Mouse (Mus musculus) hindbrain, embryonic 12.5 days (tissue): ENCODE measurements around the gene Ralgds. TPM values are rescaled to one million over a fixed set of nuclear protein-coding genes. Genes with fewer than 3 reads are reported as not detected.
A peak's percentile ranks its signal among the peaks of the same experiment; 100 is the strongest.

Source experiments
- ATAC-seq: fragments of 200-750 bp; cut with Nextera tagmentation; 2 replicates; pipeline ENCODE4 v1.8.0; 2017; ENCODE audit warnings: moderate TSS enrichment; ENCODE audit not compliant: low FRiP score
- H3K27ac ChIP-seq: fragments of 300-500 bp; sonication (generic); 2 replicates; pipeline ENCODE4 v1.5.1; 2016; ENCODE audit warnings: mild to moderate bottlenecking
- H3K27me3 ChIP-seq: fragments of 300-500 bp; sonication (generic); 2 replicates; pipeline ENCODE4 v1.6.1; 2016; ENCODE audit warnings: mild to moderate bottlenecking
- H3K36me3 ChIP-seq: fragments of 300-500 bp; sonication (generic); 2 replicates; pipeline ENCODE4 v1.6.1; 2016; ENCODE audit warnings: mild to moderate bottlenecking
- H3K4me1 ChIP-seq: fragments of 300-500 bp; sonication (generic); 2 replicates; pipeline ENCODE4 v1.6.1; 2016
- H3K4me2 ChIP-seq: fragments of 300-500 bp; sonication (generic); replicated peaks from 2 replicates; pipeline ENCODE4 v1.6.1; 2016; ENCODE audit warnings: mild to moderate bottlenecking
- H3K4me3 ChIP-seq: fragments of 300-500 bp; sonication (generic); 2 replicates; pipeline ENCODE4 v1.5.1; 2016; ENCODE audit warnings: mild to moderate bottlenecking
- H3K9ac ChIP-seq: fragments of 300-500 bp; sonication (generic); 2 replicates; pipeline ENCODE4 v1.6.1; 2016; ENCODE audit warnings: mild to moderate bottlenecking, moderate library complexity
- H3K9me3 ChIP-seq: fragments of 300-500 bp; sonication (generic); replicated peaks from 2 replicates; pipeline ENCODE4 v1.6.1; 2016; ENCODE audit warnings: mild to moderate bottlenecking
- WGBS: fragments of 180-500 bp; shearing (Covaris S2); methylation state at CpG from one replicate; pipeline ENCODE4 v1.1.7; 2016; 5-methylcytosine and 5-hydroxymethylcytosine counted together
- polyA plus RNA-seq: library from polyadenylated mRNA; unstranded; fragments of >200 nt; fragmentation: Nextera tagmentation; extraction: Ambion mirVana; gene quantifications from 2 replicates; pipeline ENCODE4 v1.2.1, GENCODE M21; 2016

Gene Ralgds
- polyA plus RNA-seq, 1 experiment from 2014 or later = 96.7 TPM

DNA sequence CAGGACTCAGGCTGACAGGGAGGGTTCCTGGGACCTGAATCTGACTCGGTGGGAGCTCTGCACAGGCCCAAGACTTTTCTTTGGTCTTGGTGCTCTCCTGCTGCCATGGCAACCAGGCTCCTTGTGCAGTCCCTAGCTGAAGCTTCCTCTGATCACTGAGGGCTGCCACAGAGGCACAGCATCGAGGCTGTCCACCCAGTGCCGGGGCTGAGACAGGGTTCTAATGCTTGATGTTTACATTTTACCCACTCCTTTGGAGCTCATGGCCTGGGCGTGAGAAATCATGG is 24.7 kb downstream of the Ralgds start:
- Histone ChIP-seq H3K27ac (peak overlapping the region; percentile 85; the same call in 1 of the 2 replicates), H3K4me3 (no peak overlapping the region), H3K27me3 (no peaks in the 10 kb centered on the region), H3K9me3 (no peaks in the 10 kb centered on the region), H3K9ac (no peak overlapping the region), H3K36me3 (peaks cover 17% of the 10 kb centered on the region), H3K4me2 (no peak overlapping the region), H3K4me1 (peaks cover 83% of the 10 kb centered on the region)
- 26% methylated on average over 4 of the region's 4 CpGs for WGBS
- ATAC-seq = no peak

DNA sequence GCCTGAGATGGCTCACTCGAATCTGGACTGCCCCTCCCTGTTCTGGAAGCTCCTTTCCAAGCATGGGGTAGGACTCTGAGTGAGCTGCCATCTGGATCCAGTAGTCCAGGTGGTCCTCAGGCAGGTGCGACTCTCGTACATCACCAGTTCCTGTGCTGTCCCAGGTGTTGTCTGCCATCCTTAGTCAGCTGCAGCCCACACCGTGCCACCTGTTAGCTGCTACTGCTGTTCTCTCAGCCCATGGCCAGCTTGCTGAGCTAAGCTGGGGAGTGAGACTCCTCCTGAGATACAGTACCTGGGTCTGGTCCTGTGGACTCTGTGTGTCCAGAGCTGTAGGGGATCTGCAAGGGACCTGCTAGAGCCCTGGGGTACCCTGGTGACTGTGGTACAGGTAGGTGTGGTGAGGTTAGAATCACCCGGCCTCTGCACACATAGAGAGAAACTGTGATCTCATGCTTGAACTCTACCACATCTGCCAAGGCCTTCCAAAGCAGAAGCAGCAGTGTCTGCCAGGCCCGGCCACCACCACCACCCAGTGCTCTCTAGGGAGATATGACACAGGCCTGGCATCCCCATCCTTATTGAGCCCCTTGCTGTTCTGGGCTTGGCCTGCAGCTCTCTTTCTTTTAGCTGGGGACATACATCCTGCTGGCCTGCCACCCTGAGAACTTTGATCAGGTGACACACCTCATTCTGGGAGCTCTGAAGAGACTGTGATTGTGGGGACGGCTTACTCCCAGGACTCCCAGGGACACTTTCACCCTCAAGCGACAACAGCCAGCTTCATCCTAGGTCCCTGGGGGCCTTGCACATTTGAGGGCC is 25.3 kb downstream of the Ralgds start:
- peaks cover 77% of the 10 kb centered on the region for H3K4me1 ChIP-seq
- no peak overlapping the region for H3K4me3 ChIP-seq
- peaks cover 24% of the 10 kb centered on the region for H3K36me3 ChIP-seq
- 69% methylated on average over 8 of the region's 8 CpGs for WGBS
- no peaks in the 10 kb centered on the region for H3K27me3 ChIP-seq
- H3K9me3 ChIP-seq = no peaks in the 10 kb centered on the region
- peak overlapping the region; percentile 85 for H3K27ac ChIP-seq
- no peak for ATAC-seq
- no peak overlapping the region for H3K4me2 ChIP-seq
- peak overlapping the region; percentile 4 for H3K9ac ChIP-seq

DNA sequence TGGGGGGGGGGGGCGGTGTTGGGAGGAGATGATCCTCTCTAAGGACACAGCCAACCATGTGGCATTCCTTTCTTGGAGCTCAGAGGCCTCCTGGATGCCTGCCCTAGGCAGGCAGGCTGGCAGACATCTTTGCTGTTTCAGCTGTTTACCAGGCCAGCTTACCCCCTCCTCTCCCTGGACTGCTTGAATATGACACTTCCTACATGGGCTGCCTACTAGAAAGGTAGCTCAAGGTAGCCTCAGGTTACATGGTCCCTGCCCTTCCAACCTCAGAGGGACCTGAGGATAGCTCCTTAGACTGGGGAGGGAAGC is 25.8 kb downstream of the Ralgds start:
- Histone ChIP-seq H3K9ac (peak overlapping the region; percentile 4), H3K27me3 (no peaks in the 10 kb centered on the region), H3K4me2 (0 out of 2 replicates have a peak overlapping the region, but pooled peaks have one; percentile 12), H3K9me3 (no peaks in the 10 kb centered on the region), H3K27ac (peak overlapping the region; percentile 85), H3K4me1 (peaks cover 71% of the 10 kb centered on the region), H3K4me3 (no peak overlapping the region), H3K36me3 (peaks cover 29% of the 10 kb centered on the region)
- 69% methylated on average over 1 of the region's 1 CpGs for WGBS
- no peak for ATAC-seq

GRCm38 (mm10) chr2:28539206-28539605 is 26.3 kb downstream of the Ralgds start:
- ATAC-seq = peak; percentile 74
- WGBS = 34% methylated on average over 7 of the region's 7 CpGs
- H3K4me2 ChIP-seq = 0 out of 2 replicates have a peak overlapping the region, but pooled peaks have one; percentile 12
- peaks cover 34% of the 10 kb centered on the region for H3K36me3 ChIP-seq
- H3K27me3 ChIP-seq = no peaks in the 10 kb centered on the region
- H3K27ac ChIP-seq = peak overlapping the region; percentile 85
- H3K9ac ChIP-seq = peak overlapping the region; percentile 4
- no peak overlapping the region for H3K4me3 ChIP-seq
- peaks cover 67% of the 10 kb centered on the region for H3K4me1 ChIP-seq
- no peaks in the 10 kb centered on the region for H3K9me3 ChIP-seq

- Histone ChIP-seq H3K4me1 (peaks cover 60% of the 10 kb centered on the region), H3K4me2 (no peak overlapping the region), H3K27me3 (no peaks in the 10 kb centered on the region), H3K9me3 (no peaks in the 10 kb centered on the region), H3K27ac (peak overlapping the region; percentile 85), H3K9ac (peak overlapping the region; percentile 4; the same call in 1 of the 2 replicates), H3K4me3 (no peak overlapping the region), H3K36me3 (peaks cover 41% of the 10 kb centered on the region)
- no peak for ATAC-seq
- WGBS = 80% methylated on average over 2 of the region's 2 CpGs
These were observed 27.0 kb downstream of the Ralgds start for GRCm38 (mm10) chr2:28539949-28540348.

DNA sequence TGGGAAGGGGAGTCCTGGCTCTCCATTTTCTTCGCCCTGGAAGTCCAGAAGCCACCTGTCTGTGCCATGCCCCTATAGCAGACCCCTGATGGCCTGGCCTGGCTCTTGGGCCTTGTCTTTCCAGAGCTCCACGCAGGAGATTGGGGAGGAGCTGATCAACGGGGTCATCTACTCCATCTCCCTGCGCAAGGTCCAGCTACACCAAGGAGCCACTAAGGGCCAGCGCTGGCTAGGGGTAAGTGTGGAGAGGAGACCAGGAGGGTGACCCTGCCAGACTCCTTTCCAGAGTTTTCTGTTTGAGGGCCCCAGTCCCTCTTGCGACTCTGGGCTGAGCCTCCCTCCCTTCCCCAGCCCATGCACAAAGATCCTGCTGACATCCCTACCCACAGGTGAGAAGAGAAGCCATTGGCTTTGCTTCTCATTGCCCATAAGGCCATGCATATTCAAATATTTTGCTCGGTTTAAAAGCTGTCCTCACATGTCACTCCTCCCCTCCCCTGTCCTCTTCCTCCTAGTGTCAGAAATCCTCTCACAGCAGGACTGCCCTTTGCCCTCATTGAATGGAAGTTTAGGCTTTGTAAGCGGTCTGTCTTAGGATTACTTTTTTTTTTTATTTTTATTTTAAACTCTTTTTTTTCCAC is 27.8 kb downstream of the Ralgds start:
- no peak overlapping the region for H3K4me3 ChIP-seq
- peaks cover 49% of the 10 kb centered on the region for H3K36me3 ChIP-seq
- H3K9me3 ChIP-seq = no peaks in the 10 kb centered on the region
- WGBS = 78% methylated on average over 8 of the region's 8 CpGs
- H3K9ac ChIP-seq = no peak overlapping the region
- no peak overlapping the region for H3K4me2 ChIP-seq
- peaks cover 52% of the 10 kb centered on the region for H3K4me1 ChIP-seq
- H3K27me3 ChIP-seq = no peaks in the 10 kb centered on the region
- no peak overlapping the region for H3K27ac ChIP-seq
- no peak for ATAC-seq

GRCm38 (mm10) chr2:28543894-28544293 is 31.0 kb downstream of the Ralgds start:
- Histone ChIP-seq H3K4me2 (no peak overlapping the region), H3K4me3 (no peak overlapping the region), H3K4me1 (peaks cover 20% of the 10 kb centered on the region), H3K36me3 (peaks cover 77% of the 10 kb centered on the region), H3K9me3 (no peaks in the 10 kb centered on the region), H3K27ac (no peak overlapping the region), H3K9ac (no peak overlapping the region), H3K27me3 (no peaks in the 10 kb centered on the region)
- 94% methylated on average over 8 of the region's 8 CpGs for WGBS
- ATAC-seq = no peak

DNA sequence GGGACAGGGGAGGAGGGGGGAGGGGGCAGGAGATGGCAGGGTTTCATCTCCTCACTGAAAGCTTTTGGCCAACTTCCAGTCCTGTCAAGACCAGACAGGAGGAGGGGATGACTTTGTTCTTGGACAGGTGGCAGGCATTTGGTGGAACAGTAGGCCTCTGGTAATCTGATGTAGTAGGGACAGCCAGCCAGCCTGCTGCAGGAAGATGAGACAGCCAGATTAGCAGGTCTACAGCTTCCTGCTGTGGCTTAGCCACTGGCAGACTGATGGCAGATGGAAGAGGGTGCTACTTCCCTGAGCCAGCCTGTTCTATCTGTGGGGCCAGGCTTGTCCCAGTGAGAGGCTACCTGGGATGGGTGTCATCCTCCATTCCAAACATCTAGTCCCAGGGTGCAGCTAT is 33.1 kb downstream of the Ralgds start:
- Histone ChIP-seq H3K36me3 (peaks cover 94% of the 10 kb centered on the region), H3K4me1 (no peaks in the 10 kb centered on the region; the same call in 1 of the 2 replicates), H3K27ac (peak overlapping the region; percentile 31; the same call in 1 of the 2 replicates)

DNA sequence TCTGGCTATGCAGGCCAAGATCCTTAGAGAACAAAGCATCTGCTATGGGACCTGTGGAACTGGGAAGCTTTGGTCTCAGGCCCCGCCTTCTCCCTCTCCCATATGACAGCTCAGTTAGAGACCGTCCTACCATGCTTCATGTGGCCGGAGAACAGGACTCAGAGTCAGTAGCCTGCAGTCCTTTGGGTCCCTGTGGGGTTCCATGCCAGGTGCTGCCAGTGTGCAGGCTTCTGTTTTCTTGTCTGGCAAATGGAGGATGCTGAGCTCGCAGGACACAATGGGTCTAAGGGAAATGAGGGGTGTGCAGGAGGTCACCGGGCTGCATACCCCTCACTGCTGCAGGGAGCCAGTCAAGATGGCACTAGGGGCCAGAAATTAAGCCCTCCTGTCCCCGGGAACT is 33.6 kb downstream of the Ralgds start:
- H3K4me2 ChIP-seq = no peak overlapping the region
- no peak overlapping the region for H3K4me3 ChIP-seq
- H3K9me3 ChIP-seq = no peaks in the 10 kb centered on the region
- no peak overlapping the region for H3K9ac ChIP-seq
- H3K27ac ChIP-seq = 0 out of 2 replicates have a peak overlapping the region, but pooled peaks have one; percentile 31
- ATAC-seq = no peak
- H3K36me3 ChIP-seq = peaks cover 96% of the 10 kb centered on the region
- H3K4me1 ChIP-seq = no peaks in the 10 kb centered on the region
- 73% methylated on average over 6 of the region's 6 CpGs for WGBS
- H3K27me3 ChIP-seq = no peaks in the 10 kb centered on the region

More for the DNA sequence above, 33.1 kb downstream of the Ralgds start:
- no peak overlapping the region for H3K4me2 ChIP-seq
- H3K4me3 ChIP-seq = no peak overlapping the region
- ATAC-seq = no peak
- no peaks in the 10 kb centered on the region for H3K27me3 ChIP-seq
- no peak overlapping the region for H3K9ac ChIP-seq
- H3K9me3 ChIP-seq = no peaks in the 10 kb centered on the region

- Histone ChIP-seq H3K4me2 (no peak overlapping the region), H3K9me3 (no peaks in the 10 kb centered on the region), H3K4me3 (no peak overlapping the region), H3K4me1 (no peaks in the 10 kb centered on the region), H3K9ac (no peak overlapping the region), H3K27me3 (no peaks in the 10 kb centered on the region), H3K27ac (no peak overlapping the region), H3K36me3 (peaks cover 96% of the 10 kb centered on the region)
- WGBS = 54% methylated on average over 11 of the region's 11 CpGs
- 0 out of 2 replicates have a peak, but pooled peaks have one; percentile 18 for ATAC-seq
These were observed 34.6 kb downstream of the Ralgds start for GRCm38 (mm10) chr2:28547237-28548172.

DNA sequence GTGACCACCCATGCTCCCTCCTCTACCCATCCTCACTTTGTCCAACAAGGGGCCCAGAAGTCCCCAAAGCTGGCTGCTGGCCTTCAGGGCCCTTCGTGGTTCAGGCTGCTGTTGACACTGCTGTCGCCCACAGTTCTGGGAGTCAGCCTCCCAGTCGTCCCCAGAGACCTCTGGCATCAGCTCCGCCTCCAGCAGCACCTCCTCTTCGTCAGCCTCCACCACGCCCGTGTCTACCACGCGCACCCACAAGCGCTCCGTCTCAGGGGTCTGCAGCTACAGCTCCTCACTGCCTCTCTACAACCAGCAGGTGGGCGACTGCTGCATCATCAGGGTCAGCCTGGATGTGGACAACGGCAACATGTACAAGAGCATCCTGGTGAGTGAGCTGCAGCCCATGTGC is 36.2 kb downstream of the Ralgds start:
- Histone ChIP-seq H3K4me3 (no peak overlapping the region), H3K36me3 (peaks cover 96% of the 10 kb centered on the region), H3K27me3 (no peaks in the 10 kb centered on the region), H3K9ac (no peak overlapping the region), H3K4me2 (no peak overlapping the region), H3K27ac (no peak overlapping the region), H3K9me3 (no peaks in the 10 kb centered on the region), H3K4me1 (no peaks in the 10 kb centered on the region)
- WGBS = 91% methylated on average over 13 of the region's 13 CpGs
- no peak for ATAC-seq

DNA sequence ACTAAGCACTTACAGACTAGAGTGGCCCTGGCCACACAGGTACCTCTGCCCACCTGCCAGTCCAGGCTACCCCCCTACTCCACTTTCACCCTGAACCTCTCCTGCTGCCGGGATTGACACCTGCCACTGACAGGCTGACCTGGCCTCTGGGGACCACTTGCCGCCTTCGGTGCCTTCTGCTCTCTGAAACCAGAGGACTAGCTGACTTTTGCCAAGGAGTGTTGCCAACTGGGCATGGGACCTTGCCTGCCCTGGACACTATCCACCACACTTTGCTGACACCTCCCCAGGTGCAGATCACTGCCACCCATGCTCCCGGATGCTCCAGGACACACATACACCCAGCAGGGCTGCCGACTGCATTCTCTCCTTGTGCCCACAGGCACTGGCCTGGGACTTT is 39.4 kb downstream of the Ralgds start:
- Histone ChIP-seq H3K4me1 (no peaks in the 10 kb centered on the region), H3K9me3 (no peaks in the 10 kb centered on the region), H3K27me3 (no peaks in the 10 kb centered on the region), H3K27ac (no peak overlapping the region), H3K4me3 (no peak overlapping the region), H3K4me2 (no peak overlapping the region), H3K9ac (no peak overlapping the region), H3K36me3 (peaks cover 75% of the 10 kb centered on the region)
- ATAC-seq = no peak
- WGBS = 95% methylated on average over 5 of the region's 5 CpGs
